Mouse (Mus musculus) cerebellum, adult 2 months (tissue): Measurements from ENCODE around the gene Fgfr2.
"Not testable (repeated sequence)": the region's sequence is repeated elsewhere in the genome, so short reads cannot be mapped to it uniquely, and the experiment has no call there.

ENCODE experiments used
- CTCF ChIP-seq: fragments of 200-500 bp; IDR thresholded peaks from 2 replicates; pipeline ENCODE4 v1.5.1; 2011; ENCODE audit warnings: low read depth, mild to moderate bottlenecking, control low read depth, low read length, moderate library complexity, borderline replicate concordance; ENCODE audit not compliant: insufficient read depth
- POLR2A ChIP-seq: fragments of 200-500 bp; IDR thresholded peaks from 2 replicates; pipeline ENCODE4 v1.6.1; 2011; ENCODE audit warnings: low read length, control low read depth, borderline replicate concordance; ENCODE audit not compliant: insufficient read depth

DNA sequence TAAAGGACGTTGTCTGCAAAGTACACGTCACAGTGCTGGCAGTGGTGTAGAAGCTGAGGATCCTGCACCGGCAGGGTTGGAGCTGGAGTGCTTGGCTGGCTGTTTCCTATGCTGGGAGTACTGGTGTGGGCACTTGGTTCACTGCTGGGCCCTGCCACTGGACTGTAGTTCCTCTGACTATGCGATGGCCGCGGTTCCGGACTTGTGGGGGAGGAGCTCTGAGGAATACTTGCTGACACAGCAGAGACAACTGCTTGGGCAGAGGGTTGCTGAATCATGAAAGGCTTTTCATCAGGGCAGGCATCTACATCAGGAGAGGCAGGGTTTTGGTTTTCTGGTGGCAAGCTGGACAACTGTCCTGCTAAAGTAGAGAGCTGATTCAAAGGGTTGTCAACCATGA lies 1731.4 kb downstream of the Fgfr2 start:
- TF ChIP-seq CTCF, POLR2A: not testable (repeated sequence)
